Mouse (Mus musculus): ENCODE measurements around the gene Actl10. TPM values are rescaled to one million over a fixed set of nuclear protein-coding genes. Genes with fewer than 3 reads are reported as not detected.
A peak's percentile ranks its signal among the peaks of the same experiment; 100 is the strongest.

Actl10 gene
- polyA plus RNA-seq, 1 experiment, result 0.08 TPM

GRCm38 (mm10) chr2:154583906-154584872 is 32.6 kb downstream of the Actl10 start:
- TF ChIP-seq CTCF (IDR thresholded peaks at IDR 0.05; ENCODE audit: borderline replicate concordance, extremely low read depth, insufficient read depth, insufficient read length) (no peak), POLR2A (IDR thresholded peaks at IDR 0.05; ENCODE audit: borderline replicate concordance, extremely low read depth, insufficient read depth, insufficient read length, poor library complexity, severe bottlenecking) (no peak)
- DNase-seq (ENCODE audit: low read depth), result peak; percentile 95

- TF ChIP-seq CTCF (IDR thresholded peaks at IDR 0.05; ENCODE audit: borderline replicate concordance, extremely low read depth, insufficient read depth, insufficient read length) (no peak), POLR2A (IDR thresholded peaks at IDR 0.05; ENCODE audit: borderline replicate concordance, extremely low read depth, insufficient read depth, insufficient read length, poor library complexity, severe bottlenecking) (no peak)
- peak; percentile 32 for DNase-seq (ENCODE audit: low read depth)
Measured at GRCm38 (mm10) chr2:154584931-154585601, 33.5 kb downstream of the Actl10 start.

GRCm38 (mm10) chr2:154586405-154586804 is 34.8 kb downstream of the Actl10 start:
- TF ChIP-seq CTCF (IDR thresholded peaks at IDR 0.05; ENCODE audit: borderline replicate concordance, extremely low read depth, insufficient read depth, insufficient read length) (peak; percentile 55; the same call in 1 of the 2 replicates), POLR2A (IDR thresholded peaks at IDR 0.05; ENCODE audit: borderline replicate concordance, extremely low read depth, insufficient read depth, insufficient read length, poor library complexity, severe bottlenecking) (no peak)
- DNase-seq (ENCODE audit: low read depth), result peak; percentile 61

- TF ChIP-seq POLR2A (IDR thresholded peaks at IDR 0.05; ENCODE audit: borderline replicate concordance, extremely low read depth, insufficient read depth, insufficient read length, poor library complexity, severe bottlenecking), result no peak
- TF ChIP-seq CTCF (IDR thresholded peaks at IDR 0.05; ENCODE audit: borderline replicate concordance, extremely low read depth, insufficient read depth, insufficient read length), result no peak
- DNase-seq (ENCODE audit: low read depth), result no peak
Measured at GRCm38 (mm10) chr2:154589051-154589450, 37.5 kb downstream of the Actl10 start.

- TF ChIP-seq POLR2A (IDR thresholded peaks at IDR 0.05; ENCODE audit: borderline replicate concordance, extremely low read depth, insufficient read depth, insufficient read length, poor library complexity, severe bottlenecking) (no peak), CTCF (IDR thresholded peaks at IDR 0.05; ENCODE audit: borderline replicate concordance, extremely low read depth, insufficient read depth, insufficient read length) (no peak)
- no peak for DNase-seq (ENCODE audit: low read depth)
Measured at GRCm38 (mm10) chr2:154591239-154591638, 39.7 kb downstream of the Actl10 start.

- DNase-seq (ENCODE audit: low read depth), result no peak
Measured at GRCm38 (mm10) chr2:154593025-154593424, 41.4 kb downstream of the Actl10 start.

GRCm38 (mm10) chr2:154595775-154596174 is 44.2 kb downstream of the Actl10 start:
- peak; percentile 61 for DNase-seq (ENCODE audit: low read depth)

More at GRCm38 (mm10) chr2:154593025-154593424, 41.4 kb downstream of the Actl10 start:
- peak; percentile 42; the same call in 1 of the 2 replicates for TF ChIP-seq CTCF (IDR thresholded peaks at IDR 0.05; ENCODE audit: borderline replicate concordance, extremely low read depth, insufficient read depth, insufficient read length)
- TF ChIP-seq POLR2A (IDR thresholded peaks at IDR 0.05; ENCODE audit: borderline replicate concordance, extremely low read depth, insufficient read depth, insufficient read length, poor library complexity, severe bottlenecking), result no peak

GRCm38 (mm10) chr2:154597399-154597798 is 45.8 kb downstream of the Actl10 start:
- no peak for TF ChIP-seq POLR2A (IDR thresholded peaks at IDR 0.05; ENCODE audit: borderline replicate concordance, extremely low read depth, insufficient read depth, insufficient read length, poor library complexity, severe bottlenecking)
- TF ChIP-seq CTCF (IDR thresholded peaks at IDR 0.05; ENCODE audit: borderline replicate concordance, extremely low read depth, insufficient read depth, insufficient read length), result no peak
- no peak for DNase-seq (ENCODE audit: low read depth)

More at GRCm38 (mm10) chr2:154595775-154596174, 44.2 kb downstream of the Actl10 start:
- no peak for TF ChIP-seq POLR2A (IDR thresholded peaks at IDR 0.05; ENCODE audit: borderline replicate concordance, extremely low read depth, insufficient read depth, insufficient read length, poor library complexity, severe bottlenecking)

- no peak for DNase-seq (ENCODE audit: low read depth)
- no peak for TF ChIP-seq CTCF (IDR thresholded peaks at IDR 0.05; ENCODE audit: borderline replicate concordance, extremely low read depth, insufficient read depth, insufficient read length)
- no peak for TF ChIP-seq POLR2A (IDR thresholded peaks at IDR 0.05; ENCODE audit: borderline replicate concordance, extremely low read depth, insufficient read depth, insufficient read length, poor library complexity, severe bottlenecking)
Measured at GRCm38 (mm10) chr2:154600586-154600985, 49.0 kb downstream of the Actl10 start.

GRCm38 (mm10) chr2:154601324-154601723 is 49.7 kb downstream of the Actl10 start:
- TF ChIP-seq CTCF (IDR thresholded peaks at IDR 0.05; ENCODE audit: borderline replicate concordance, extremely low read depth, insufficient read depth, insufficient read length), result no peak
- no peak for TF ChIP-seq POLR2A (IDR thresholded peaks at IDR 0.05; ENCODE audit: borderline replicate concordance, extremely low read depth, insufficient read depth, insufficient read length, poor library complexity, severe bottlenecking)
- DNase-seq (ENCODE audit: low read depth), result no peak

Other genes with a start within 250 kb of the Actl10 start
- not detected in 2 replicates for gene Bpifb9b, start 244.5 kb upstream of the Actl10 start, polyA plus RNA-seq (2012; rRNA removed)
- 16.5 and 16.6 TPM in 2 replicates for gene Cdk5rap1, start 178.8 kb upstream of the Actl10 start, polyA plus RNA-seq (2012; rRNA removed)
- gene Snta1, start 143.7 kb upstream of the Actl10 start, polyA plus RNA-seq (2012; rRNA removed), result 9.9 and 11.6 TPM in 2 replicates
- 46.3 and 51.1 TPM in 2 replicates for gene Cbfa2t2, start 115.3 kb upstream of the Actl10 start, polyA plus RNA-seq (2012; rRNA removed)
- gene 1700003F12Rik, start 4.7 kb upstream of the Actl10 start, polyA plus RNA-seq (2012; rRNA removed), result 0.40 and 0.66 TPM in 2 replicates
- gene Necab3, start 7.1 kb downstream of the Actl10 start, polyA plus RNA-seq (2012; rRNA removed), result 11.6 and 22.0 TPM in 2 replicates
- 15.0 and 19.5 TPM in 2 replicates for gene E2f1, start 18.1 kb downstream of the Actl10 start, polyA plus RNA-seq (2012; rRNA removed)
- gene Pxmp4, start 51.9 kb downstream of the Actl10 start, polyA plus RNA-seq (2012; rRNA removed), result 11.4 and 12.5 TPM in 2 replicates
- 17.6 and 18.7 TPM in 2 replicates for gene Zfp341, start 61.5 kb downstream of the Actl10 start, polyA plus RNA-seq (2012; rRNA removed)
- gene 4930519P11Rik, start 61.7 kb downstream of the Actl10 start, polyA plus RNA-seq (2012; rRNA removed), result 0.22 and 0.69 TPM in 2 replicates
- gene Chmp4b, start 99.9 kb downstream of the Actl10 start, polyA plus RNA-seq (2012; rRNA removed), result 201 and 214 TPM in 2 replicates
- not detected in 2 replicates for gene Gm14214, start 218.3 kb downstream of the Actl10 start, polyA plus RNA-seq (2012; rRNA removed)
- gene Raly, start 239.3 kb downstream of the Actl10 start, polyA plus RNA-seq (2012; rRNA removed), result 253 and 290 TPM in 2 replicates
- 4.1 and 6.5 TPM in 2 replicates for gene a, start 239.6 kb downstream of the Actl10 start, polyA plus RNA-seq (2012; rRNA removed)